Mouse (Mus musculus) small intestine, adult 2 months (tissue): ENCODE measurements around the gene Col12a1.

ENCODE experiments used
- CTCF ChIP-seq: fragments of 200-500 bp; IDR thresholded peaks from 2 replicates; pipeline ENCODE4 v1.5.1; 2012; ENCODE audit warnings: low read depth, mild to moderate bottlenecking, control low read depth, inconsistent platforms, low read length, moderate library complexity, mixed read lengths; ENCODE audit not compliant: insufficient replicate concordance, insufficient read length; ENCODE audit errors: extremely low read depth
- POLR2A ChIP-seq: fragments of 200-500 bp; IDR thresholded peaks from 2 replicates; pipeline ENCODE4 v1.6.1; 2012; ENCODE audit warnings: low read depth, mild to moderate bottlenecking, control low read depth, inconsistent platforms, low read length, moderate library complexity

GRCm38 (mm10) chr9:79751846-79752245 is 33.2 kb upstream of the Col12a1 start:
- no peak for TF ChIP-seq POLR2A
- TF ChIP-seq CTCF = no peak
